Mouse (Mus musculus): Measurements from ENCODE around the gene Specc1. TPM values are rescaled to one million over a fixed set of nuclear protein-coding genes. Genes with fewer than 3 reads are reported as not detected.

Specc1 gene
- polyA plus RNA-seq, 1 experiment from 2014 or later: 8.0 TPM

- peak overlapping the region; percentile 44 for H3K27ac ChIP-seq (ENCODE audit: low read length)
- ATAC-seq: no peak
- no peak overlapping the region for H3K4me3 ChIP-seq (ENCODE audit: low read depth, low read length)
- H3K4me1 ChIP-seq (ENCODE audit: control insufficient read depth, insufficient read depth, low read length): peaks cover 7% of the 10 kb centered on the region
- WGBS: 29% methylated on average over 8 of the region's 8 CpGs
- no peaks in the 10 kb centered on the region for H3K36me3 ChIP-seq (ENCODE audit: control insufficient read depth, insufficient read depth, low read length)
- no peak overlapping the region for H3K9ac ChIP-seq (ENCODE audit: low read depth, low read length)
- H3K9me3 ChIP-seq (replicated peaks; ENCODE audit: control insufficient read depth, low read length, poor library complexity, severe bottlenecking): no peaks in the 10 kb centered on the region
- H3K4me2 ChIP-seq (ENCODE audit: low read length): no peak overlapping the region
- H3K27me3 ChIP-seq (ENCODE audit: control insufficient read depth, insufficient read depth, low read depth, low read length): no peaks in the 10 kb centered on the region
Measured at GRCm38 (mm10) chr11:62024234-62024601, 67.7 kb downstream of the Specc1 start.

- no peaks in the 10 kb centered on the region for H3K36me3 ChIP-seq (ENCODE audit: control insufficient read depth, insufficient read depth, low read length)
- ATAC-seq: no peak
- H3K4me1 ChIP-seq (ENCODE audit: control insufficient read depth, insufficient read depth, low read length): peaks cover 7% of the 10 kb centered on the region
- no peak overlapping the region for H3K27ac ChIP-seq (ENCODE audit: low read length)
- H3K27me3 ChIP-seq (ENCODE audit: control insufficient read depth, insufficient read depth, low read depth, low read length): no peaks in the 10 kb centered on the region
- H3K9ac ChIP-seq (ENCODE audit: low read depth, low read length): no peak overlapping the region
- H3K4me2 ChIP-seq (ENCODE audit: low read length): no peak overlapping the region
- no peaks in the 10 kb centered on the region for H3K9me3 ChIP-seq (replicated peaks; ENCODE audit: control insufficient read depth, low read length, poor library complexity, severe bottlenecking)
- H3K4me3 ChIP-seq (ENCODE audit: low read depth, low read length): no peak overlapping the region
- WGBS: 58% methylated on average over 5 of the region's 5 CpGs
Measured at GRCm38 (mm10) chr11:62024952-62025351, 68.4 kb downstream of the Specc1 start.

GRCm38 (mm10) chr11:62025770-62026169, 69.2 kb downstream of the Specc1 start:
- no peaks in the 10 kb centered on the region for H3K36me3 ChIP-seq (ENCODE audit: control insufficient read depth, insufficient read depth, low read length)
- no peaks in the 10 kb centered on the region for H3K27me3 ChIP-seq (ENCODE audit: control insufficient read depth, insufficient read depth, low read depth, low read length)
- H3K27ac ChIP-seq (ENCODE audit: low read length): no peak overlapping the region
- WGBS: 98% methylated on average over 2 of the region's 2 CpGs
- H3K4me2 ChIP-seq (ENCODE audit: low read length): no peak overlapping the region
- no peaks in the 10 kb centered on the region for H3K9me3 ChIP-seq (replicated peaks; ENCODE audit: control insufficient read depth, low read length, poor library complexity, severe bottlenecking)
- H3K9ac ChIP-seq (ENCODE audit: low read depth, low read length): no peak overlapping the region
- peaks cover 7% of the 10 kb centered on the region for H3K4me1 ChIP-seq (ENCODE audit: control insufficient read depth, insufficient read depth, low read length)
- no peak for ATAC-seq
- no peak overlapping the region for H3K4me3 ChIP-seq (ENCODE audit: low read depth, low read length)

GRCm38 (mm10) chr11:62026345-62026815, 69.8 kb downstream of the Specc1 start:
- Histone ChIP-seq H3K27ac (ENCODE audit: low read length) (no peak overlapping the region), H3K9me3 (replicated peaks; ENCODE audit: control insufficient read depth, low read length, poor library complexity, severe bottlenecking) (no peaks in the 10 kb centered on the region), H3K4me1 (ENCODE audit: control insufficient read depth, insufficient read depth, low read length) (peaks cover 7% of the 10 kb centered on the region), H3K36me3 (ENCODE audit: control insufficient read depth, insufficient read depth, low read length) (no peaks in the 10 kb centered on the region), H3K4me3 (ENCODE audit: low read depth, low read length) (no peak overlapping the region), H3K9ac (ENCODE audit: low read depth, low read length) (no peak overlapping the region), H3K4me2 (ENCODE audit: low read length) (no peak overlapping the region), H3K27me3 (ENCODE audit: control insufficient read depth, insufficient read depth, low read depth, low read length) (no peaks in the 10 kb centered on the region)
- WGBS: 81% methylated on average over 4 of the region's 4 CpGs
- no peak for ATAC-seq

GRCm38 (mm10) chr11:62027271-62027670, 70.7 kb downstream of the Specc1 start:
- Histone ChIP-seq H3K4me2 (ENCODE audit: low read length) (no peak overlapping the region), H3K4me1 (ENCODE audit: control insufficient read depth, insufficient read depth, low read length) (peaks cover 7% of the 10 kb centered on the region), H3K4me3 (ENCODE audit: low read depth, low read length) (no peak overlapping the region), H3K36me3 (ENCODE audit: control insufficient read depth, insufficient read depth, low read length) (no peaks in the 10 kb centered on the region), H3K9ac (ENCODE audit: low read depth, low read length) (no peak overlapping the region), H3K27ac (ENCODE audit: low read length) (no peak overlapping the region), H3K9me3 (replicated peaks; ENCODE audit: control insufficient read depth, low read length, poor library complexity, severe bottlenecking) (no peaks in the 10 kb centered on the region), H3K27me3 (ENCODE audit: control insufficient read depth, insufficient read depth, low read depth, low read length) (no peaks in the 10 kb centered on the region)
- ATAC-seq: no peak
- WGBS: 67% methylated on average over 6 of the region's 6 CpGs

- H3K27me3 ChIP-seq (ENCODE audit: control insufficient read depth, insufficient read depth, low read depth, low read length): no peaks in the 10 kb centered on the region
- ATAC-seq: no peak
- H3K9ac ChIP-seq (ENCODE audit: low read depth, low read length): no peak overlapping the region
- H3K4me2 ChIP-seq (ENCODE audit: low read length): no peak overlapping the region
- WGBS: 63% methylated on average over 2 of the region's 2 CpGs
- H3K27ac ChIP-seq (ENCODE audit: low read length): no peak overlapping the region
- no peak overlapping the region for H3K4me3 ChIP-seq (ENCODE audit: low read depth, low read length)
- H3K4me1 ChIP-seq (ENCODE audit: control insufficient read depth, insufficient read depth, low read length): peaks cover 7% of the 10 kb centered on the region
- H3K36me3 ChIP-seq (ENCODE audit: control insufficient read depth, insufficient read depth, low read length): no peaks in the 10 kb centered on the region
- H3K9me3 ChIP-seq (replicated peaks; ENCODE audit: control insufficient read depth, low read length, poor library complexity, severe bottlenecking): no peaks in the 10 kb centered on the region
Measured at GRCm38 (mm10) chr11:62027705-62028104, 71.1 kb downstream of the Specc1 start.

- no peak overlapping the region for H3K27ac ChIP-seq (ENCODE audit: low read length)
- no peak overlapping the region for H3K9ac ChIP-seq (ENCODE audit: low read depth, low read length)
- H3K4me2 ChIP-seq (ENCODE audit: low read length): no peak overlapping the region
- 88% methylated on average over 9 of the region's 9 CpGs for WGBS
- no peaks in the 10 kb centered on the region for H3K36me3 ChIP-seq (ENCODE audit: control insufficient read depth, insufficient read depth, low read length)
- no peak overlapping the region for H3K4me3 ChIP-seq (ENCODE audit: low read depth, low read length)
- no peaks in the 10 kb centered on the region for H3K9me3 ChIP-seq (replicated peaks; ENCODE audit: control insufficient read depth, low read length, poor library complexity, severe bottlenecking)
- H3K27me3 ChIP-seq (ENCODE audit: control insufficient read depth, insufficient read depth, low read depth, low read length): no peaks in the 10 kb centered on the region
- H3K4me1 ChIP-seq (ENCODE audit: control insufficient read depth, insufficient read depth, low read length): peaks cover 4% of the 10 kb centered on the region
- ATAC-seq: no peak
Measured at GRCm38 (mm10) chr11:62029171-62029570, 72.6 kb downstream of the Specc1 start.

- Histone ChIP-seq H3K36me3 (ENCODE audit: control insufficient read depth, insufficient read depth, low read length) (no peaks in the 10 kb centered on the region), H3K4me3 (ENCODE audit: low read depth, low read length) (no peak overlapping the region), H3K27me3 (ENCODE audit: control insufficient read depth, insufficient read depth, low read depth, low read length) (no peaks in the 10 kb centered on the region), H3K4me1 (ENCODE audit: control insufficient read depth, insufficient read depth, low read length) (no peaks in the 10 kb centered on the region), H3K27ac (ENCODE audit: low read length) (no peak overlapping the region), H3K9me3 (replicated peaks; ENCODE audit: control insufficient read depth, low read length, poor library complexity, severe bottlenecking) (no peaks in the 10 kb centered on the region), H3K9ac (ENCODE audit: low read depth, low read length) (no peak overlapping the region), H3K4me2 (ENCODE audit: low read length) (no peak overlapping the region)
- no peak for ATAC-seq
- 78% methylated on average over 6 of the region's 6 CpGs for WGBS
Measured at GRCm38 (mm10) chr11:62034564-62034963, 78.0 kb downstream of the Specc1 start.

GRCm38 (mm10) chr11:62035220-62035619, 78.7 kb downstream of the Specc1 start:
- Histone ChIP-seq H3K9me3 (replicated peaks; ENCODE audit: control insufficient read depth, low read length, poor library complexity, severe bottlenecking) (no peaks in the 10 kb centered on the region), H3K27ac (ENCODE audit: low read length) (no peak overlapping the region), H3K4me2 (ENCODE audit: low read length) (no peak overlapping the region), H3K4me3 (ENCODE audit: low read depth, low read length) (no peak overlapping the region), H3K27me3 (ENCODE audit: control insufficient read depth, insufficient read depth, low read depth, low read length) (no peaks in the 10 kb centered on the region), H3K4me1 (ENCODE audit: control insufficient read depth, insufficient read depth, low read length) (no peaks in the 10 kb centered on the region), H3K36me3 (ENCODE audit: control insufficient read depth, insufficient read depth, low read length) (no peaks in the 10 kb centered on the region), H3K9ac (ENCODE audit: low read depth, low read length) (no peak overlapping the region)
- no peak for ATAC-seq
- WGBS: 91% methylated on average over 1 of the region's 1 CpGs

- 64% methylated on average over 2 of the region's 2 CpGs for WGBS
- no peak overlapping the region for H3K9ac ChIP-seq (ENCODE audit: low read depth, low read length)
- no peak overlapping the region for H3K27ac ChIP-seq (ENCODE audit: low read length)
- H3K4me3 ChIP-seq (ENCODE audit: low read depth, low read length): no peak overlapping the region
- H3K36me3 ChIP-seq (ENCODE audit: control insufficient read depth, insufficient read depth, low read length): no peaks in the 10 kb centered on the region
- no peak for ATAC-seq
- no peak overlapping the region for H3K4me2 ChIP-seq (ENCODE audit: low read length)
- H3K27me3 ChIP-seq (ENCODE audit: control insufficient read depth, insufficient read depth, low read depth, low read length): no peaks in the 10 kb centered on the region
- no peaks in the 10 kb centered on the region for H3K4me1 ChIP-seq (ENCODE audit: control insufficient read depth, insufficient read depth, low read length)
- H3K9me3 ChIP-seq (replicated peaks; ENCODE audit: control insufficient read depth, low read length, poor library complexity, severe bottlenecking): no peaks in the 10 kb centered on the region
Measured at GRCm38 (mm10) chr11:62040122-62040521, 83.6 kb downstream of the Specc1 start.

All from midbrain, embryonic 16.5 days (tissue).